Mouse (Mus musculus): Measurements from ENCODE around the gene Galnt16. TPM values are rescaled to one million over a fixed set of nuclear protein-coding genes. Genes with fewer than 3 reads are reported as not detected.
A peak's percentile ranks its signal among the peaks of the same experiment; 100 is the strongest.

Galnt16 gene
- polyA plus RNA-seq, 1 experiment from 2014 or later = 1.3 TPM

DNA sequence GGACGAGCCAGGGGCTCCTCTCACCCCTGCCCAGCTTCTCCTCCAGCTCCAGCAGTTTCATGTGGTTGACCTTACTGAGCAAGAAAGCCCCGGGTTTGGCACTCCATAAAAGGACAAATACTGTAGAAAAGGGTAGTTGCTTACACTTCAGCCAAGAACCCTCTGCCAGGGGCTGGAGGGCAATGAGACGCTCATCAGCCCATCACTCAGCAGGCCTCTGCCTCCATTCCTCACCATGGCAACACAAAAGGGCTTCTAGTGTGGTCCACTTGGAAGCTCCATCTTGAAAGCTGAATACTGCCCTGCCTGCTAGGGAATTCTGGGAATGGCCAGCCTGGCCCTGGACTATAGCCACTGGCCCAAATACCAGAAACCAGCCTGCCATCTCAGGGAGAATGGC, 49.3 kb downstream of the Galnt16 start:
- WGBS (ENCODE audit: insufficient replicate concordance) = 40% methylated on average over 3 of the region's 3 CpGs
- no peak for ATAC-seq (replicated peaks; ENCODE audit: insufficient number of reproducible peaks, low FRiP score, low TSS enrichment)
- H3K4me3 ChIP-seq (ENCODE audit: low read depth, low read length) = no peak overlapping the region
- H3K27me3 ChIP-seq (ENCODE audit: control insufficient read depth, insufficient read depth, low read length) = no peaks in the 10 kb centered on the region
- no peak overlapping the region for H3K9ac ChIP-seq (ENCODE audit: low read depth, low read length)
- H3K4me2 ChIP-seq = no peak overlapping the region
- no peaks in the 10 kb centered on the region for H3K36me3 ChIP-seq (ENCODE audit: control insufficient read depth, insufficient read depth, low read length)
- H3K27ac ChIP-seq (ENCODE audit: low read depth, low read length) = no peak overlapping the region
- peaks cover 4% of the 10 kb centered on the region; the same call in 1 of the 2 replicates for H3K4me1 ChIP-seq (ENCODE audit: control insufficient read depth, insufficient read depth, low read length)
- H3K9me3 ChIP-seq (replicated peaks; ENCODE audit: control insufficient read depth, low read length) = no peaks in the 10 kb centered on the region

GRCm38 (mm10) chr12:80569561-80569960, 51.5 kb downstream of the Galnt16 start:
- no peaks in the 10 kb centered on the region for H3K9me3 ChIP-seq (replicated peaks; ENCODE audit: control insufficient read depth, low read length)
- no peak overlapping the region for H3K4me2 ChIP-seq
- no peak overlapping the region for H3K4me3 ChIP-seq (ENCODE audit: low read depth, low read length)
- peaks cover 8% of the 10 kb centered on the region; the same call in 1 of the 2 replicates for H3K4me1 ChIP-seq (ENCODE audit: control insufficient read depth, insufficient read depth, low read length)
- WGBS (ENCODE audit: insufficient replicate concordance) = 72% methylated on average over 2 of the region's 2 CpGs
- no peak overlapping the region for H3K27ac ChIP-seq (ENCODE audit: low read depth, low read length)
- ATAC-seq (replicated peaks; ENCODE audit: insufficient number of reproducible peaks, low FRiP score, low TSS enrichment) = no peak
- no peaks in the 10 kb centered on the region for H3K36me3 ChIP-seq (ENCODE audit: control insufficient read depth, insufficient read depth, low read length)
- no peak overlapping the region for H3K9ac ChIP-seq (ENCODE audit: low read depth, low read length)
- H3K27me3 ChIP-seq (ENCODE audit: control insufficient read depth, insufficient read depth, low read length) = no peaks in the 10 kb centered on the region

DNA sequence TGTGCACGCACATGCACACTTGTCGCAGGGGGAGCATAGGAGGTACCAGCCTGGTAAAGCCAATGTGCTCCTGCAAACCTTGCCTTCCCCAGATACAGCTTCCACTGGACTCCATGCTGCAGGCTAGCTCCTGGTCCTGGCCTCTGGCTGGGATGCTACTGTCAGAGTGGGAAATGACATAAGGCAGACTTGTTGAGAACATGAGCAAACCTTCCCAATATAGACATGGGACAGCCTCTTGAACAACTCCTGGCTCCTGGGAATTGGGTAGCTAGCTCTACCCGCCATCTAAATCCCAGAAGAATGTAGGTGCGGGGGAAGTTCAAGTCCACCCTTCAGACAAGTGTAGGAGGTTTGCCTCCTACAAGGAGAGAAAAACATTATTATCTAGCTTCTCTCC, 56.2 kb downstream of the Galnt16 start:
- no peaks in the 10 kb centered on the region for H3K9me3 ChIP-seq (replicated peaks; ENCODE audit: control insufficient read depth, low read length)
- ATAC-seq (replicated peaks; ENCODE audit: insufficient number of reproducible peaks, low FRiP score, low TSS enrichment) = no peak
- H3K4me2 ChIP-seq = peak overlapping the region; percentile 42; the same call in 1 of the 2 replicates
- no peaks in the 10 kb centered on the region for H3K27me3 ChIP-seq (ENCODE audit: control insufficient read depth, insufficient read depth, low read length)
- 46% methylated on average over 4 of the region's 4 CpGs for WGBS (ENCODE audit: insufficient replicate concordance)
- no peaks in the 10 kb centered on the region for H3K36me3 ChIP-seq (ENCODE audit: control insufficient read depth, insufficient read depth, low read length)
- no peak overlapping the region for H3K27ac ChIP-seq (ENCODE audit: low read depth, low read length)
- peaks cover 17% of the 10 kb centered on the region for H3K4me1 ChIP-seq (ENCODE audit: control insufficient read depth, insufficient read depth, low read length)
- no peak overlapping the region for H3K4me3 ChIP-seq (ENCODE audit: low read depth, low read length)
- no peak overlapping the region for H3K9ac ChIP-seq (ENCODE audit: low read depth, low read length)

DNA sequence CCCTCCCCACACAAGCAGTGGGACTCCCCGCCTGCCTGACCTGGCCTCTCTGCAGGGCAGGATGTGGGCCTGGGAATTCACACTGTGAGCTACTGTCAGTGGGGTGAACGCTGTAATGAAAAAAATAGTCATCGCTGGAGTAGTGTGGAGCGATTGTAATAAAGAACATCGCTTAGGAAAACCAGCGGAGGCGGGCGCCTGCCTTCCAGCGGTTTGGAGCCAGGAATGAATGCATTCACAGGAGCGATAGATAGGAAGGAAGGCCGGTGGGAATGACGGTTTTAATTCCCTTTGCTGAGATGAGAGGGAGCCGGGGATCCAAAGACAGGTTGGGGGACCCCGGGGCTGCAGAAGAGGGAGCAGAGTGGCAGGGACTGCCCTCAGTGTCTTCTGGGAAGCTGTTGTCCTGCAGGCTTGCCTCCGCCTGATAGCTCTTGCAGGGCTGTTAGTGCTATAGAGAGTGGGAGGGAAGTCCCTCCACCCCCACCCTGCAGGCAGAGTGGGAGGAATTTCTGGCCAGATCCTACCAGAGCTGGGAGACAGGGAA, 56.8 kb downstream of the Galnt16 start:
- no peak for ATAC-seq (replicated peaks; ENCODE audit: insufficient number of reproducible peaks, low FRiP score, low TSS enrichment)
- peak overlapping the region; percentile 41; the same call in 1 of the 2 replicates for H3K27ac ChIP-seq (ENCODE audit: low read depth, low read length)
- peaks cover 17% of the 10 kb centered on the region for H3K4me1 ChIP-seq (ENCODE audit: control insufficient read depth, insufficient read depth, low read length)
- no peaks in the 10 kb centered on the region for H3K36me3 ChIP-seq (ENCODE audit: control insufficient read depth, insufficient read depth, low read length)
- no peak overlapping the region; the same call in 1 of the 2 replicates for H3K9ac ChIP-seq (ENCODE audit: low read depth, low read length)
- no peaks in the 10 kb centered on the region for H3K27me3 ChIP-seq (ENCODE audit: control insufficient read depth, insufficient read depth, low read length)
- H3K4me2 ChIP-seq = peak overlapping the region; percentile 42
- H3K4me3 ChIP-seq (ENCODE audit: low read depth, low read length) = no peak overlapping the region
- no peaks in the 10 kb centered on the region for H3K9me3 ChIP-seq (replicated peaks; ENCODE audit: control insufficient read depth, low read length)
- WGBS (ENCODE audit: insufficient replicate concordance) = 18% methylated on average over 15 of the region's 15 CpGs

DNA sequence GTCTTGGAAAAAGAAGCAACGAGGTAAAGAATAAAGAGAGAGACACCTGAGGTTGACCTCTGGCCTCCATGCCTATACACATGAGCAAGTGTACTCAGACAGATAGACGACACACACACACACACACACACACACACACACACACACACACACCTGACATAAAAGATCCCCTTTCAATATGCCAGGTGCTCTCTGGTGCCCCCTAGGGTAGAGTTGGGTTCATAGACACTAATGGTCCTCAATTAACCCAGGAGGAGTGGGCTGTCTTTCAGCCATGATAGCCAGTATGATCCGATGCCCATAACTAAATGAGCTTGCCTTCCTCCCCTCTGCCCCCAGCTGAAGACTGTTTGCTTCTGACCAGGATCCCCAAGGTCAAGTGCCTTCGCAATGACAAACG, 59.0 kb downstream of the Galnt16 start:
- H3K4me2 ChIP-seq = no peak overlapping the region
- no peaks in the 10 kb centered on the region for H3K9me3 ChIP-seq (replicated peaks; ENCODE audit: control insufficient read depth, low read length)
- ATAC-seq (replicated peaks; ENCODE audit: insufficient number of reproducible peaks, low FRiP score, low TSS enrichment) = no peak
- H3K4me1 ChIP-seq (ENCODE audit: control insufficient read depth, insufficient read depth, low read length) = peaks cover 17% of the 10 kb centered on the region
- no peak overlapping the region for H3K4me3 ChIP-seq (ENCODE audit: low read depth, low read length)
- H3K27me3 ChIP-seq (ENCODE audit: control insufficient read depth, insufficient read depth, low read length) = no peaks in the 10 kb centered on the region
- H3K36me3 ChIP-seq (ENCODE audit: control insufficient read depth, insufficient read depth, low read length) = no peaks in the 10 kb centered on the region
- no peak overlapping the region for H3K9ac ChIP-seq (ENCODE audit: low read depth, low read length)
- no peak overlapping the region for H3K27ac ChIP-seq (ENCODE audit: low read depth, low read length)
- WGBS (ENCODE audit: insufficient replicate concordance) = 71% methylated on average over 5 of the region's 5 CpGs

- Histone ChIP-seq H3K9me3 (replicated peaks; ENCODE audit: control insufficient read depth, low read length) (no peaks in the 10 kb centered on the region), H3K4me2 (no peak overlapping the region), H3K27me3 (ENCODE audit: control insufficient read depth, insufficient read depth, low read length) (no peaks in the 10 kb centered on the region), H3K36me3 (ENCODE audit: control insufficient read depth, insufficient read depth, low read length) (no peaks in the 10 kb centered on the region), H3K9ac (ENCODE audit: low read depth, low read length) (no peak overlapping the region), H3K4me3 (ENCODE audit: low read depth, low read length) (no peak overlapping the region), H3K27ac (ENCODE audit: low read depth, low read length) (no peak overlapping the region), H3K4me1 (ENCODE audit: control insufficient read depth, insufficient read depth, low read length) (no peaks in the 10 kb centered on the region)
- ATAC-seq (replicated peaks; ENCODE audit: insufficient number of reproducible peaks, low FRiP score, low TSS enrichment) = no peak
- 64% methylated on average over 5 of the region's 5 CpGs for WGBS (ENCODE audit: insufficient replicate concordance)
Measured at GRCm38 (mm10) chr12:80581357-80581756, 63.3 kb downstream of the Galnt16 start.

GRCm38 (mm10) chr12:80584973-80585372, 66.9 kb downstream of the Galnt16 start:
- H3K4me2 ChIP-seq = no peak overlapping the region
- no peak overlapping the region for H3K27ac ChIP-seq (ENCODE audit: low read depth, low read length)
- no peaks in the 10 kb centered on the region for H3K9me3 ChIP-seq (replicated peaks; ENCODE audit: control insufficient read depth, low read length)
- no peak for ATAC-seq (replicated peaks; ENCODE audit: insufficient number of reproducible peaks, low FRiP score, low TSS enrichment)
- no peaks in the 10 kb centered on the region for H3K4me1 ChIP-seq (ENCODE audit: control insufficient read depth, insufficient read depth, low read length)
- H3K4me3 ChIP-seq (ENCODE audit: low read depth, low read length) = no peak overlapping the region
- no peaks in the 10 kb centered on the region for H3K36me3 ChIP-seq (ENCODE audit: control insufficient read depth, insufficient read depth, low read length)
- H3K27me3 ChIP-seq (ENCODE audit: control insufficient read depth, insufficient read depth, low read length) = no peaks in the 10 kb centered on the region
- 23% methylated on average over 2 of the region's 2 CpGs for WGBS (ENCODE audit: insufficient replicate concordance)
- no peak overlapping the region for H3K9ac ChIP-seq (ENCODE audit: low read depth, low read length)

- no peaks in the 10 kb centered on the region; the same call in 1 of the 2 replicates for H3K27me3 ChIP-seq (ENCODE audit: control insufficient read depth, insufficient read depth, low read length)
- H3K4me1 ChIP-seq (ENCODE audit: control insufficient read depth, insufficient read depth, low read length) = peaks cover 8% of the 10 kb centered on the region
- H3K9me3 ChIP-seq (replicated peaks; ENCODE audit: control insufficient read depth, low read length) = no peaks in the 10 kb centered on the region
- no peak overlapping the region for H3K27ac ChIP-seq (ENCODE audit: low read depth, low read length)
- 51% methylated on average over 4 of the region's 4 CpGs for WGBS (ENCODE audit: insufficient replicate concordance)
- no peak overlapping the region for H3K4me3 ChIP-seq (ENCODE audit: low read depth, low read length)
- ATAC-seq (replicated peaks; ENCODE audit: insufficient number of reproducible peaks, low FRiP score, low TSS enrichment) = no peak
- no peak overlapping the region for H3K9ac ChIP-seq (ENCODE audit: low read depth, low read length)
- no peak overlapping the region for H3K4me2 ChIP-seq
- H3K36me3 ChIP-seq (ENCODE audit: control insufficient read depth, insufficient read depth, low read length) = no peaks in the 10 kb centered on the region
Measured at GRCm38 (mm10) chr12:80594141-80594540, 76.1 kb downstream of the Galnt16 start.

GRCm38 (mm10) chr12:80594781-80595180, 76.7 kb downstream of the Galnt16 start:
- no peaks in the 10 kb centered on the region; the same call in 1 of the 2 replicates for H3K27me3 ChIP-seq (ENCODE audit: control insufficient read depth, insufficient read depth, low read length)
- no peak overlapping the region for H3K9ac ChIP-seq (ENCODE audit: low read depth, low read length)
- H3K9me3 ChIP-seq (replicated peaks; ENCODE audit: control insufficient read depth, low read length) = no peaks in the 10 kb centered on the region
- ATAC-seq (replicated peaks; ENCODE audit: insufficient number of reproducible peaks, low FRiP score, low TSS enrichment) = no peak
- no peak overlapping the region for H3K27ac ChIP-seq (ENCODE audit: low read depth, low read length)
- no peaks in the 10 kb centered on the region for H3K36me3 ChIP-seq (ENCODE audit: control insufficient read depth, insufficient read depth, low read length)
- H3K4me1 ChIP-seq (ENCODE audit: control insufficient read depth, insufficient read depth, low read length) = peaks cover 8% of the 10 kb centered on the region
- no peak overlapping the region for H3K4me2 ChIP-seq
- WGBS (ENCODE audit: insufficient replicate concordance) = 87% methylated on average over 4 of the region's 4 CpGs
- no peak overlapping the region for H3K4me3 ChIP-seq (ENCODE audit: low read depth, low read length)

Measured in heart, embryonic 11.5 days (tissue).